Mouse (Mus musculus) c-Kit-positive CD71-positive TER-119-positive erythroid progenitor cells, embryonic 14.5 days (primary cell): ENCODE measurements around the gene Fhl1.
A peak's percentile ranks its signal among the peaks of the same experiment; 100 is the strongest.

Source experiments
- DNase-seq: peaks from one replicate; pipeline ENCODE4 v3.0.0-alpha.2; 2013; ENCODE audit warnings: low spot score

The Fhl1 gene

DNA sequence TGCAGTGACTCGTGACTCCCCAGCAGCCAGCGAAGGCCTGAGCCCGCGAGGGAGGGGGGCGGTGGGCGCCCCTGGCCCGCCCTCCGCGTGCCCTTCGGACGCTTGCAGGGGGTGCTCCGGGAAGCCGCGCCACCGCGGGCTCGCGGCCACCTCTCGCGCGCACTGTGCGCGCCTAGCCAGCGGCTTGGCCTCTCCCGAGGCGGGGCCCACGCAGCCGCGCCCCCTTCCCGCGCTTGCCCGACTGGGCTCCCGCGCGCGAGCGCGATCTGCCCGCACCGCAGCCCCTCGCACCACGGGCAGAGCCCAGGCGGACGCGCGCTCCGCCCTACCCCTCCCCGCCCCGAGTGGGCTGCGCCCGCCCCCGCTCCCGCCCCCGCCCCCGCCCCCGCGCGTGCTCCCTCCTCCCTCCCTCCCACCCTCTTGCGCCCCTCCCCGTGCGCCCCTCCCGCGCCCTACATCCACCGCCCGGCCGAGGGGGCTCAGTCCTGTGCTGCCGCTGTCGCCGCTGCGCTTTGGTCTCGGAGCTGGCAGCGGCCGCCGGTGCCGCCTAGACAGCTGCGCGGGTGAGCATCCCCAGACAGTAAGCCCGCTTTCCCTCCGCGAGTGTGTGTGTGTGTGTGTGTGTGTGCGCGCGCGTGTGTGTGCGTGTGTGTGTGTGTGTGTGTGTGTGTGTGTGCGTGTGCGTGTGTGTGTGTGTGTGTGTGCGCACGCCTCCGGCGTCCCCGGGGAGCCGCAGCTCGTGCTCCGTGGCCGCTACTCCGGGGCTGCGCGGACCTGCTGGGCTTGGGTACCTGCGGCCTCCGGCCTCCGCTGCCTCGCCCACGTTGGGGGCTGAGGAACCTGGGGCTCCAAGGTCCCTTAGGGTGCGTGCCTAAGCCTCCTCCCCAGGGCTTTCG is at the start of gene Fhl1:
Gene Fhl1, plus strand, starts transcription at position 482 of the 896 bp plus-strand sequence.
- no peak for DNase-seq

DNA sequence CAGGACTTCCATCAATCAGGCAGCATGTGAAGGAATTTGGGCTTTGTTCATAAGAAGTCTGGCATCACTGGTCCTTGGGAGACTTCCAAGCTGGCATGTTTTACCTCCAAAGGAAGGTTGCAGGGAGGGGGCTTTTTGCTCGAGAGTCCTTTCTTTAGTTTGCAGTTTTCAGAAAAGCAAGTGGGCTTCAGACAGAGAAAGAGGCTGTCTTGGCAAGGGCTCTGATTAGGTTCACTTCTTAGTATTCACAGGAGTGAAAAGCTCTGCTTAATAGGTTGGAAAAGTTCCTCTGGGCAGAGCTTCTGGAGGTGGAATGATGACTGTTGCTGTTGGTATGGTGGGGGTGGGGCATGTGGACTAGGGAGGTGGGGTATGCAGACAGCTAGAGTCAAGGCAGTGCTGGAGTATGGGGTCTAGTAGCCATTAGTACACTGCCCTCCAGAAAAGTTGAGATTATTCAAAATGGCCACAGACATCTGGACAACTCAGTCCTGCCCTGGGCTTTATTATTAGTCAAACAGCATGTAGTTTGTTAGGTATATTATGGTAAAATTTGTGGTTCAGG is 49.3 kb upstream of the Fhl1 start:
- no peak for DNase-seq

DNA sequence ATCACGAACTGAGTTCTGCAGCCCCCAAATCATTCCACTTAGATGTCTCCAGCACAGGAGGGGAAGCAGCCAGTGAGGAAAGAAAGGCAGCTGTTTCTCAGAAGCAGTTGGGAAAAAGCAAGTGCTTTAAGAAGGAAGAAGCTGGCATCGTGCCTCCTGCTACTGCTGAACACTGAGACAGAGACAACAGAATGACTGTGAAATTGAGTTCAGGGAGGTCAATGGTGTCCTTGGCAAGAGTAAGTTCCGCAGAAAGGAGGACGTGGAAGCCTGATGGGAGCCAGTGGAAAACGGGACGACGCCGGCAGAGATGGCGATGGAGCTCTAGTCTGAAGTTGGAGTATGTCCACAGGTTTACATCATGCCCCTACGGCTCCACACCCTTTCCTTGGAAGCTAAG is 48.1 kb upstream of the Fhl1 start:
- no peak for DNase-seq

- DNase-seq = no peak
These were observed 39.0 kb upstream of the Fhl1 start for GRCm38 (mm10) chrX:56692554-56692953.

GRCm38 (mm10) chrX:56694539-56694938 is 37.0 kb upstream of the Fhl1 start:
- DNase-seq = no peak

DNA sequence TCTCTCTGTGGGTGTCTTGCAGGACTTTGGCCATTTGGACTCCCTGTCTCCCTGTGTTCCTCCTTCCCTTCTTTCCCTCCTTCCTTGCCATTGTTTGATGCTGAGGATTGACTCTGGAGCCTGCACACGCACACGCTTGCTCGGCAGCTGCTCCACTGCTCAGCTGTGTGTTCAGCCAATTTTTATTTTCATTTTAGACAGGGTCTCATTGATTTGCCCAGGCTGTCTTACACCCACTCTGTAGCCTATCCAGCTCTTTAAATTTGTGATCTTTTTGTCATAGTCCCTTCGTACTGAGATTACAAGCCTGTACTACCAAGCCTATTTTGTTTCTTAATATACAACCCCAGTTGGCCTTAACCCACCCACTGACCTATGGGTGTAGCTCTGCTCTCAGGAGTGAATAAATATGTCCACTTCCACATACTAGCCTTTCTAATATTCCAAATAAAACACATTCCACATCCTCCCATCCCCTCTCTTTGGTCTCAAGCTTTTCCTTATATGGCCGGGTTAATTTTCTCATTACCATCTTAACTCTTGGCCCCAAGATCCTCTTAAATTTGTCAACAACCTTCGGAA is 34.3 kb upstream of the Fhl1 start:
- DNase-seq = no peak

GRCm38 (mm10) chrX:56697886-56698285 is 33.7 kb upstream of the Fhl1 start:
- DNase-seq = no peak

DNA sequence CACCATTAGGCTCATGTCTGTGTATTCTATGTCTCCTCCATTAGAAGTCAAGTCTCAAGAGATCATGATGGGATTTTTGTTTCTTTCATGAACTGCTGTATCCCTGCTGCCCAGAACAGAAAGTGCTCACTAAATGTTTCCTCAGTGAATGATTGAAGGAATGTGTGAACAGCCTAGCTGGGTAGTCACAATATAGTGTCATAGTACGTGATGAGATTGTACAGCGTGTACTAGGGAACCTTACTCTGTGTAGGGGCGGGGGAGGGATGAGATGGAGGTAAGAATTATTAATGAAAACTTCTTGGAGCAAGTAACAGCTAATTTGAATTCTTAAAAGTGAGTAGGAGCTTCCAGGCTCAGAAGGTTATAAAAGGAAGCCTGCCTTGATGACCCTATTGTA is 30.3 kb upstream of the Fhl1 start:
- DNase-seq = no peak

DNA sequence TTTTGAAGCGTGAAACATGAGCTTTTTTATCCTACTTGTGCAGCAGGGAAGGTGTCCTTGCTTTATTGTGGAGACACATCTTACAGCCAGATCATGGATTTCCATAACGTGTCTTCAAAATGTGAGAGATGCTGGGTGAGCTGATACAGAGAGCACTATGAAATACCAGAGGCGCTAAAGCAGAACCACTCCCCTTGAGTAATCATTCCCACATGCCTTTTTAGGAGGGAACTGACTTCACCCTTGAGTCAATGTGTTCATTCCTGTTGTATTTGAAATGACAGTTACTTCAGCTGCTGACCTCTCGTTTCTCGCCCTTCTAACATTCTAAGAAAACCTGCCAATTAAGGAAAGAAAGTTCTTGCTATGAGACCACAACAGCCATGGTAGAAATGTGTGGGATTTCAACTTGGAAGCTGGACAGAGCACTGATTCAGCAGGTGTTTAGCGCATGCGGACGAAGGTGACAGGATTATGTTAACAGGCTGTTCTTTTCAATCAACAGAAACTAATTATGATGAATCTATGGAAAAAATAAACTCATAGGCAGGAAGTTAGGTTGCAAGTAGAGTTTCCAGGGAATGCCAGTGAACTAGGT is 27.5 kb upstream of the Fhl1 start:
- no peak for DNase-seq

DNA sequence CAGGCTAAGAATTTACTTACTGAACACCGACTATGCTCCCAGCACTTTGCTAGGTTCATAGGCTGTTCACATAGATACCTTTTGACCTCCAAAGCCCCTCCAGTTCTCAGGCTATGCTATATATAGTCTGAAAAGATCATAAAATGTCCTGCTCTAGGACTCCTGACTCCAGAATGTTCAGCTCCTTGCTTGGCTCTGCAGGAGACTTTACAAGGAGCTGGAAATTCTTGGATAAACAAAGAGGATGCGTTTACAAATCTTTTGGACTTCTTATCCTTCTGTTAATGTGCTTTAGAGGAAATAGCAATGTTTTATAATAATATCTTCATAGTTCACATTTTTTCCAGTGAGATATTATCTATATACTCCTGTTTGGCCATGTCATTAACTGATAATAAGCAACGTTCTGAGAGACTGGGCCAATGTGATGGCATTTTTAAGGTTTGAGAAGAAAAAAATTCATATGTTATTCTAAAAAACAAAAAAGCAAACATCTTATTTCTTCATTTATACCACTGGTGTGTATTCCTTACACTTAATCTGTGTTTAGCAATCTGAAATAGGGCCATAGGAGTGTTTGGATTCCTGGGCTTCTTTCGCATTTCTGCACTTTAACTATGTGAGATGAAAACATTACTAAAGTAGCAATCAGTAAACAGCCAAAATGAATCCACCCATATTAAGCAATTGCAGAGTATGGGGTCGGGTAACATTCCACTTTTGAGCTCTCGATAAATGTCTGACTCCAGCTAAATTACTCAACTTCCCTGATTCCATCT is 22.8 kb upstream of the Fhl1 start:
- no peak for DNase-seq

GRCm38 (mm10) chrX:56710522-56710921 is 21.1 kb upstream of the Fhl1 start:
- DNase-seq = no peak

GRCm38 (mm10) chrX:56712666-56713065 is 18.9 kb upstream of the Fhl1 start:
- DNase-seq = no peak

DNA sequence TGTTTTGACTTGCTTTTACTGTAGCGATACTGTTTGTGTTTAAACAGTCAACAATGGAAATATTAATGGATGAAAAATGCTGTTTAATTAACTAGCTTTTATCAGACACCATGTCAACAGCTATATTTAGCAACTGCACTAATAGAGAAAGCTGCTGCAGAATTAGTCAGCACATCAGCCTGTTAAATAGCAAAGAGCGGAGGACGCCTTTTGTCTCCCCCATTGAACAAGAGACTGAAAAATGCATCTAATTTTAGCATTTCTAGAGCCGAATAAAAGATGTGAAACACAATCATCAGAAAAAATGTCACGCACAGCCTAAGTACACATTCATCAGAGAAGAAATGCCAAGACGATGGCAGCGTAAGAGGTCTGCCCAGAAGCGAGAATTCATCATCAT is 9.0 kb upstream of the Fhl1 start:
- no peak for DNase-seq

DNA sequence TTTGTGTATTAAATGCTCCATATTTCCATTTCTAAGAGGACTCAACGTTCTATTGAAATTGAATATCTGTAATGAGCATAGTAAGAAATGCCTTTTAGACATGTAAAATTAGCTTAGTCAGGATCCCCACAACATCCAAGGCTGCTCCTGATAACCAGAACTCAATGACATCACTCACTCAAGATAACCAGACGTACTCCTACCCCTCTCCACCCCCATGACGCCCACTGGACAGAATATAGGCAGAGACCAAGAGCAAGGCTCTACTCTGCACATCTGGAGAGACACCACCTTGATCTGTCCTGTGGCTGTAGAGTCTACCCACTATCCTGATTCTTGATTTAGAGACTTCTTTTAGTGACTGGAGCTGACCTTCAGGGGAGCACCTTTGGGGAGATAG is 3.1 kb upstream of the Fhl1 start:
- peak; percentile 73 for DNase-seq

- no peak for DNase-seq
These were observed 720 bp upstream of the Fhl1 start for GRCm38 (mm10) chrX:56730828-56731305.

DNA sequence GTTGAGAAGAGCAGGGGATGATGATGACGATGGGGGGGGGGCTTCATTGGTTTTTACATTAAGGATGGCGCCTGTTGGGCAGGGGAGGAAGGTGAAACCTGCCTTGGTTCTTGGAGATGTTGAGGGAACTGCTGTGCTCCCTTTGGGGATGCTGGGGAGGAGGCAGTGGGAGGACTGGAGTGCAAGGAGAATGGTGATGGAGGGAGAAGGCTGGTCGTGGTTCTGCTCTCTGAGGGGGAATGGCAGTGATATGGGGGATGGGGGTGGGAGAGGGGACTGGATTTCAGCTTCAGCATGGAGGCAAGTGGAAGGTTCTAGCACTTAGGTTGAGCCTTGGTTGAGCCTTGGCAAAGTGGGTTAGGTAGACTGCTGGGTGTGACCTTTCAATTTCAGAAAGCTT is 814 bp downstream of the Fhl1 start:
- no peak for DNase-seq

DNA sequence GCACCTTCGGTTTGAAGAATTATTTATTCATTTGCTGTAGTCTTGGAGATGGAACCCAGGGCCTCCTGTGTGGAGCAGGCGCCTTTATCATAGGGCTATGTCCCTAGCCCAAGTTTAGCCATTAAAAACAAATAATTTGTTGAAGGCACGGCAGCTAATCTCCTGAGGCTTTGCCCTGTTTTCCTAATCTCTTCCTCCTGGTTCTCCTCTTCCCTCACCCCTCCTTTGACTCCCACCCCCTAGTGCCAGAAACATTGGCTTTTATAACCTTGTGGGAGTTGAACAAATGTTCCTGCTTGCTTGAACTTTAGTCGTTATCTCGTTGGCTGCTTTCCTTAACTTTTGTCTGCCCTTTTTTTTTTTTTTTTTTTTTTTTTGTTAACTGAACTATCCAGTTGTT is 2.8 kb downstream of the Fhl1 start:
- DNase-seq = no peak

- no peak for DNase-seq
These were observed 4.6 kb downstream of the Fhl1 start for GRCm38 (mm10) chrX:56736226-56736625.

DNA sequence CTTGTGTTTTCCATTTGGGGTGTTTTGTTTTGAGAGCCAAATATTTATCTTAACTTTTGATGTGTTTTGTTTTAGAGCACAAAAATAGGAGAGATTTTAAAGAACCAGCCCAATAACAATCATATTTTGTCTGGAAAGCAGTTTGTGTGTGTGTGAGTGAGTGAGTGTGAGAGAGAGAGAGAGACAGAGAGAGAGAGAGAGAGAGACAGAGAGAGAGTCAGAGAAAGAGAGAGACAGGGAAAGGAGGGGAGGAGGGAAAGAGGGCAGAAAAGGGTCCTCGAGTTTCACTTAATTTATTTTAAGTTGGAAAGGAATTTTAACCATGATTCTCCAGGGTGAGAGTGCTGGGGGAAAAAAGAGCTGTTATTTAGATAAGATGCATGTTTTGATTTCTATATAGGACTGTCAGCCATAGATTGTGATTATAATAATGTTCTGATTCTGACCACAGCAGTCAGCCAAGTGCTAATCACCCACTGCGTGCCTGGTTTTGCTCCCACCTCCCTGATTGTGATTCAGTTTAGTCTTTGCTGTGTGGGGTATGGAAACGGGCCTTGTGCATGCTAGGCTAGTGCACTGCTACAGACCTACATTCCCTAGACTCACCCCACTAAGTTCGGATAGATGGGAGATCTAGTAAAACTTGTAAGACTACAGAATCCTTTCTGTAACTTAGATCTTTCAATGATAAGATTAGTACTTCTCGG is 6.4 kb downstream of the Fhl1 start:
- no peak for DNase-seq

DNA sequence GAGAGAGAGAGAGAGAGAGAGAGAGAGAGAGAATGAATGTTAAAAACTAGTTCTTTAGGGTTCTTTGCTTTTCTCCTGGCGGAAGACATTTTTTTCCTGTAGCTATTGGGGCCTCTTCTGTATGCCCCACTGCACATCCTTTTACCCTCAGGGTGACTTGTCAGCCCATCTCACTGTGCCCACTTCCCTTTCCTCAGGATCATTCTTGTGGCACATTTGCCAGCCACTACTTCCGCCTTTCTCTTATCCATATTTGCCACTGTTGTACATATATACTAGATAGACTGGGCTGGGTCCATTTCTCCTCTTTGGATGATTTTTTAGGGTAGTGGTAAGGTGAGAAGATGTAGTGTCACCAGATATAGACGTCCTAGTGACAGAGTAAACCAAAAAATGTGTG is 9.8 kb downstream of the Fhl1 start:
- DNase-seq = no peak

DNA sequence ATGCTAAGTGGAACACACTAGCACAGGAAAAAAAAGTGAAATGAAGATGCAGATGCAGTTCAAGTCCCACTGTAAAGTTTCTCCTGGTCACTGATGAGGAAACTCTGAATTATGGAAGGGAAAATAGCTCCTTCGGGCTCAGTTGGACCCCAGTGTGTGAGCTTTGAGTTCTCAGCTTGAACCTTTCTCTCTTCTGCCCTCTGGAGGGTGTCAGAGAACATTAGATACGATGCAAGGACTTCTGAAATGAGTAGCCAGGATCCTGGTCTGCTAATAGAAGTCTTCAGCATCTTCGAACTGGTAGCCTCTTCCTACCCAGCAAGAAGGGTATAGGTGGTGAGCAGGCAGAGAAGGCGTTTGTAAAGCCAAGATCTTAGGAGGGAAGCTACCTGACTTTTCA is 19.9 kb downstream of the Fhl1 start:
- no peak for DNase-seq
